Mouse (Mus musculus) megakaryocyte, embryonic 14.5 days (primary cell): ENCODE data around the gene Tkfc. TPM values are rescaled to one million over a fixed set of nuclear protein-coding genes. Genes with fewer than 3 reads are reported as not detected.

Experiments
- H3K27me3 ChIP-seq: replicated peaks from 2 replicates; pipeline ENCODE3; 2012; ENCODE audit warnings: inconsistent platforms
- H3K36me3 ChIP-seq: replicated peaks from 2 replicates; pipeline ENCODE3; 2012; ENCODE audit warnings: low read length, inconsistent platforms, mixed read lengths
- H3K4me1 ChIP-seq: 2 replicates; pipeline ENCODE4 v1.6.1; 2012; ENCODE audit warnings: inconsistent platforms
- H3K4me3 ChIP-seq: replicated peaks from 2 replicates; pipeline ENCODE3; 2012; ENCODE audit warnings: moderate library complexity, mild to moderate bottlenecking, inconsistent platforms
- H3K9me3 ChIP-seq: 2 replicates; pipeline ENCODE4 v1.6.1; 2012; ENCODE audit warnings: inconsistent platforms
- FLI1 ChIP-seq: IDR thresholded peaks from 2 replicates; pipeline ENCODE4 v1.6.1; 2012; ENCODE audit warnings: low read length, inconsistent platforms, mixed read lengths
- GATA1 ChIP-seq: IDR thresholded peaks from 3 replicates; pipeline ENCODE4 v1.6.1; 2012; ENCODE audit warnings: mixed read lengths, low read length, inconsistent platforms, borderline replicate concordance
- polyA plus RNA-seq: library from polyadenylated mRNA; stranded (reverse); fragments of >175 nt; gene quantifications from 2 replicates; pipeline ENCODE4 v1.2.3, GENCODE M21; 2012; ENCODE audit warnings: low replicate concordance; ENCODE audit not compliant: insufficient read depth

Gene Tkfc
- polyA plus RNA-seq, 1 experiment: 7.3 TPM

- peaks cover 51% of the 10 kb centered on the region for H3K36me3 ChIP-seq
- TF ChIP-seq FLI1 (no peak), GATA1 (no peak)
- H3K27me3 ChIP-seq: no peaks in the 10 kb centered on the region
- H3K4me1 ChIP-seq: peaks cover 68% of the 10 kb centered on the region
- peak overlapping the region; percentile 97 for H3K4me3 ChIP-seq
- H3K9me3 ChIP-seq: no peaks in the 10 kb centered on the region
Measured at GRCm38 (mm10) chr19:10605901-10606622, 608 bp upstream of the Tkfc start.

DNA sequence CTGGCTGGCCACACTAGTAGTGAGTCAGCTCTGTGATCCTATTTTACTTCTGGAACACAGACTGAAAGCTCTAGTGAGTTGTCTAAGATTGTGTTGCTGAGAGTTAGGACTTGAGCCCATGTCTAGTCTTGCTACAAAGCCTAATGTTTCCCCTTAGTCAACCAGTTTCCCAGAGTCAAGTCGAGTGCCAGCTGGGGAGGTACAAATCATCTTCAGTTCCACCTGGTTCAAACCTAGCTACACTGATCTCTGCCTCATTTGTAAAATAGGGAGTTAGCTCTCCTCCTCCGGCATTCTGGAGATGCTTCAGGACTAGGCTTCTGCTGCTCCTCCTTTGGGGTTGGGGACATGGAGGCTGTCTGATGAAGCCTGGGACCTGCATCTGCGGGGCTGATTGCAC lies 920 bp downstream of the Tkfc start:
- peak overlapping the region; percentile 97 for H3K4me3 ChIP-seq
- H3K9me3 ChIP-seq: no peaks in the 10 kb centered on the region
- TF ChIP-seq GATA1 (no peak), FLI1 (no peak)
- H3K27me3 ChIP-seq: no peaks in the 10 kb centered on the region
- H3K4me1 ChIP-seq: peaks cover 80% of the 10 kb centered on the region
- peaks cover 50% of the 10 kb centered on the region for H3K36me3 ChIP-seq

DNA sequence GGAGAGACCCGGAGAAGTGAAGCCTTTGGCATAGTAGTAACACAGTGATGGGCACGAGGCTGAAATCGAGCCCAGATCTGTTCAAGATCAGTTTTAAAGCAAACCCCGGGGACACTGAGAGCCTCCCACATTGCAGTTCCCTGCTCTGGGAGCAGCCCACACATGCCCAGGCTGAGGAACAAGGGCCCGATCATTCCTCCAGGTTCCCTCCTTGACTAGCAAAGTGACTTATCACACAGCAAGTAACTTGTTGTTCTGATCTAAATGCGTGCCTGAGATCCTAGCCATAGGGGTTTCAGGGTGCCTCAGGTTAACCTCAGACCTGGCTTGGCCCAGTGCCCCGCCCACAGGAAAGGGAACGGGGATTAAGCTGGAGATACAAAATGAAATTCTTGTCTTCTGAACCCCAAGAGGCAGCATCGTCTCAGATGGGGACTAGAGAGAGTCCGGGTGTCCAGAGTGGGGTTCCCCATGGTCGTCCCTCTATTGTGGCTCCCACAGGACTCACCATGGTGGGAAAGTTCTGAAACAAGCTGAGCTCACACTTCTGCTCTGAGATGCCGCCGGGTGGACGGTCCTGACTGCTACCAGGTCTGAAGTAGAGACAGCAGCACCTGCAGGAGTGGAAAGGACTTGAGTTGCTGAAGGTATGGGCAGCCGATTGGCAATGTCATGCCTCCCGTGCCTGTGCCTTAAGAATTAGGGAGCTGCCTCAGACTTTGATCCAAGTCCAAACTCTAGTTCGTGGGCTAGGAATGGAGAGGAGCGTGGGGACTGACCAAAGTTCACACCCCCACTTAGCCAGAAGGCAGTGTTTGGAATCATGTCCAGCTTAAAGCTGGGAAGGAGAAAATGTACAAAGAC lies 1.6 kb downstream of the Tkfc start:
- no peaks in the 10 kb centered on the region for H3K27me3 ChIP-seq
- H3K4me1 ChIP-seq: peaks cover 83% of the 10 kb centered on the region
- peaks cover 50% of the 10 kb centered on the region for H3K36me3 ChIP-seq
- no peaks in the 10 kb centered on the region for H3K9me3 ChIP-seq
- peak overlapping the region; percentile 70 for H3K4me3 ChIP-seq
- TF ChIP-seq GATA1 (no peak), FLI1 (no peak)

DNA sequence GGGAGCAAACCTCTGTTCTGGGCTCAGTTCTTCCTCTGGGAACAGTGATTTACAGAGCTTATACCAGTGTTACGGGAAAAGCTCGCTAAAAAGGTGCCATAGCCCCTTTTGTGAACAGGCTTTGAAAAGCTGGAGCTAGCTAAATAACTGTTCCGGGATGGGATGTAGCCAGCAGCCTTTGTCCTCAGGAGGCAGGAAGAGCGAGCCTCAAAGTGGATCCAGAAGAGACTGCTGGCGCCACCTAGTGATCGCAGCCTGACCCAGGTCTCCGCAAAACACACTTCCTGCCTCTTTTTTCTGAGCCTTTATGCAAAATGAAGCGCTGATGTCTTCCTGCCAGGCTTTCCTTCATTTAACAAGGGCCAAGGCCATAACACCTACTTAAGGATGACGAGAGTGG lies 2.7 kb downstream of the Tkfc start:
- peaks cover 50% of the 10 kb centered on the region for H3K36me3 ChIP-seq

GRCm38 (mm10) chr19:10602247-10602769 lies 3.1 kb downstream of the Tkfc start:
- Histone ChIP-seq H3K36me3 (peaks cover 50% of the 10 kb centered on the region), H3K27me3 (no peaks in the 10 kb centered on the region), H3K9me3 (no peaks in the 10 kb centered on the region), H3K4me1 (peaks cover 84% of the 10 kb centered on the region), H3K4me3 (peak overlapping the region; percentile 86)
- TF ChIP-seq FLI1: no peak
- no peak for TF ChIP-seq GATA1

More for the DNA sequence above, 2.7 kb downstream of the Tkfc start:
- Histone ChIP-seq H3K4me3 (peak overlapping the region; percentile 86), H3K4me1 (peaks cover 89% of the 10 kb centered on the region), H3K9me3 (no peaks in the 10 kb centered on the region), H3K27me3 (no peaks in the 10 kb centered on the region)
- TF ChIP-seq GATA1 (no peak), FLI1 (no peak)

GRCm38 (mm10) chr19:10599648-10600047 lies 5.8 kb downstream of the Tkfc start:
- Histone ChIP-seq H3K27me3 (no peaks in the 10 kb centered on the region), H3K9me3 (no peaks in the 10 kb centered on the region), H3K4me1 (peaks cover 68% of the 10 kb centered on the region), H3K36me3 (peaks cover 68% of the 10 kb centered on the region), H3K4me3 (no peak overlapping the region)
- TF ChIP-seq GATA1 (no peak), FLI1 (no peak)

- peaks cover 80% of the 10 kb centered on the region for H3K36me3 ChIP-seq
- no peaks in the 10 kb centered on the region for H3K27me3 ChIP-seq
- H3K9me3 ChIP-seq: no peaks in the 10 kb centered on the region
- no peak overlapping the region for H3K4me3 ChIP-seq
- no peak for TF ChIP-seq GATA1
- no peak for TF ChIP-seq FLI1
- H3K4me1 ChIP-seq: peaks cover 58% of the 10 kb centered on the region
Measured at GRCm38 (mm10) chr19:10598188-10598587, 7.3 kb downstream of the Tkfc start.

- no peaks in the 10 kb centered on the region for H3K27me3 ChIP-seq
- peaks cover 95% of the 10 kb centered on the region for H3K36me3 ChIP-seq
- TF ChIP-seq GATA1 (no peak), FLI1 (no peak)
- peaks cover 53% of the 10 kb centered on the region for H3K4me1 ChIP-seq
- H3K4me3 ChIP-seq: no peak overlapping the region
- no peaks in the 10 kb centered on the region for H3K9me3 ChIP-seq
Measured at GRCm38 (mm10) chr19:10591659-10592377, 13.6 kb downstream of the Tkfc start.

DNA sequence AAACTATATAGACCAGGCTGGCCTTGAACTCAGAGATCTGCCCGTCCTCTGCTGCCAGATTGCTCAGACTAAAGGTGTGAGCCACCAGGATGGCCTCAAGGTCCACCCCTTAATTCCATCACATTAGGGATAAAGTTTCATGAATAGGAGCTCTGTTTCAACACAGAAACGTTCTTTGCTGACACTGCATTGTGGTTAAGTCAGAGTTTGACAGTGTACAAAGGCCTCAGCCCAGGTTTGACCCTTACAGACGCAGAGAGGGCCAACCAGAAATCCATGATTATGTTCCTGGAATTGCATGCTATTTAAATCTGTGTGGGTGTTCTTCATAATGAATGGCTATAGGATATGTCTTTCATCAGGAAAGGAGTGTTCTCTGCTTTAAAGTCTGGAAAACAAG lies 15.2 kb downstream of the Tkfc start:
- peaks cover 61% of the 10 kb centered on the region for H3K4me1 ChIP-seq
- H3K36me3 ChIP-seq: peaks cover 89% of the 10 kb centered on the region
- H3K4me3 ChIP-seq: no peak overlapping the region
- TF ChIP-seq GATA1: no peak
- TF ChIP-seq FLI1: no peak
- H3K27me3 ChIP-seq: no peaks in the 10 kb centered on the region
- no peaks in the 10 kb centered on the region for H3K9me3 ChIP-seq
